Mouse (Mus musculus) stomach, embryonic 16.5 days (tissue): ENCODE measurements around the gene Paf1. TPM values are rescaled to one million over a fixed set of nuclear protein-coding genes. Genes with fewer than 3 reads are reported as not detected.
A peak's percentile ranks its signal among the peaks of the same experiment; 100 is the strongest.

ENCODE experiments used
- ATAC-seq: fragments of 200-750 bp; cut with Nextera tagmentation; 2 replicates; pipeline ENCODE4 v1.8.0; 2017; ENCODE audit warnings: moderate number of reproducible peaks, moderate TSS enrichment; ENCODE audit not compliant: insufficient read depth, low FRiP score
- H3K27ac ChIP-seq: fragments of 300-500 bp; sonication (generic); 2 replicates; pipeline ENCODE4 v1.5.1; 2014; ENCODE audit warnings: low read length
- H3K27me3 ChIP-seq: fragments of 300-500 bp; sonication (generic); 2 replicates; pipeline ENCODE4 v1.6.1; 2014; ENCODE audit warnings: low read length, control low read depth, mixed read lengths; ENCODE audit not compliant: control insufficient read depth, insufficient read depth
- H3K36me3 ChIP-seq: fragments of 300-500 bp; sonication (generic); 2 replicates; pipeline ENCODE4 v1.6.1; 2014; ENCODE audit warnings: low read length; ENCODE audit not compliant: control insufficient read depth, insufficient read depth
- H3K4me1 ChIP-seq: fragments of 300-500 bp; sonication (generic); 2 replicates; pipeline ENCODE4 v1.6.1; 2014; ENCODE audit warnings: low read length, control low read depth, mixed read lengths; ENCODE audit not compliant: control insufficient read depth, insufficient read depth
- H3K4me2 ChIP-seq: fragments of 300-500 bp; sonication (generic); 2 replicates; pipeline ENCODE4 v1.6.1; 2014; ENCODE audit warnings: low read depth, low read length, mixed read lengths
- H3K4me3 ChIP-seq: fragments of 300-500 bp; sonication (generic); replicated peaks from 2 replicates; pipeline ENCODE4 v1.5.1; 2014; ENCODE audit warnings: mild to moderate bottlenecking, low read length
- H3K9ac ChIP-seq: fragments of 300-500 bp; sonication (generic); 2 replicates; pipeline ENCODE4 v1.6.1; 2014; ENCODE audit warnings: low read length
- H3K9me3 ChIP-seq: fragments of 300-500 bp; sonication (generic); replicated peaks from 2 replicates; pipeline ENCODE4 v1.6.1; 2016; ENCODE audit warnings: low read length, control low read depth; ENCODE audit not compliant: control insufficient read depth
- WGBS: fragments of 180-500 bp; shearing (Covaris S2); extraction: QIAGEN DNeasy Blood & Tissue Kit; methylation state at CpG from one replicate; pipeline ENCODE4 v1.1.7; 2014; 5-methylcytosine and 5-hydroxymethylcytosine counted together
- polyA plus RNA-seq: library from polyadenylated mRNA; unstranded; fragments of >200 nt; fragmentation: Nextera tagmentation; extraction: Ambion mirVana; gene quantifications from 2 replicates; pipeline ENCODE4 v1.2.1, GENCODE M21; 2015

Gene Paf1
- polyA plus RNA-seq, 1 experiment from 2014 or later: 84.3 TPM

DNA sequence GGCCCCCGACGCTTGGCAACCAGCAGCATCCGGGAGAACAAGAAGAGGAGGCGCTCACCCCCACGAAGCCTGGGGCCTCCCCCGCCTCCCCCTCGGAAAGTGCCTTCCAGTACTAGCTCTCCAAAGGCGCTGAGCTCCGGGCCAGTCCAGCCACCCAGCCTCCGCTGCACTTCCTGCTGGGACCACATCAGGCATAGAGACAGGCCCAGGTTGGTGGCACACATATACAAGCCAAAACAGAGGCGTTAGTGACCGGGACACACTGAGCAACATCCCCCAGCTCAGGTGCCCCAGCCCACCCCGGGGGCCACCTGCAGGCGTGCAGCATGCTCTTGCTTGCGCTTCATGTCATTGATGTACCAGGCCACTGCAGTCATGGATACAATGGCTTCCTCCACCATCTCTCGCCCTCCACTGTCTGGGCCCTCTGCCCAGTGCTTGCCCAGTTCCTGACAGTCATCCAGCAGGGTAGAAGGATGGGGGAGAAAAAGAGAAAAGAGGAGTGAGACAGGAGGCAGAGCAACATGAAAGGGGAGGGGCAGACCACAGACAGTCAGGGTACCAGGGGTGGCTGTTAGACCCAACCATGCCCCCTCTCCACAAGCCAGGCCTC lies 25.0 kb upstream of the Paf1 start:
- Histone ChIP-seq H3K9me3 (no peaks in the 10 kb centered on the region), H3K4me3 (no peak overlapping the region), H3K27ac (no peak overlapping the region), H3K36me3 (peaks cover 23% of the 10 kb centered on the region), H3K9ac (no peak overlapping the region), H3K27me3 (no peaks in the 10 kb centered on the region), H3K4me2 (no peak overlapping the region), H3K4me1 (peaks cover 18% of the 10 kb centered on the region)
- WGBS: 91% methylated on average over 16 of the region's 16 CpGs
- ATAC-seq: no peak

- Histone ChIP-seq H3K27ac (no peak overlapping the region), H3K4me1 (peaks cover 18% of the 10 kb centered on the region), H3K36me3 (peaks cover 23% of the 10 kb centered on the region), H3K4me2 (no peak overlapping the region), H3K4me3 (no peak overlapping the region), H3K9ac (no peak overlapping the region), H3K9me3 (no peaks in the 10 kb centered on the region), H3K27me3 (no peaks in the 10 kb centered on the region)
- WGBS: 92% methylated on average over 16 of the region's 16 CpGs
- no peak for ATAC-seq
Measured at GRCm38 (mm10) chr7:28368276-28368920, 24.4 kb upstream of the Paf1 start.

- H3K27ac ChIP-seq: no peak overlapping the region
- peak overlapping the region; percentile 94 for H3K9ac ChIP-seq
- peaks cover 18% of the 10 kb centered on the region for H3K4me1 ChIP-seq
- no peaks in the 10 kb centered on the region for H3K9me3 ChIP-seq
- no peaks in the 10 kb centered on the region for H3K27me3 ChIP-seq
- 93% methylated on average over 14 of the region's 14 CpGs for WGBS
- H3K36me3 ChIP-seq: peaks cover 23% of the 10 kb centered on the region
- ATAC-seq: no peak
- H3K4me3 ChIP-seq: peak overlapping the region; percentile 82
- H3K4me2 ChIP-seq: peak overlapping the region; percentile 80
Measured at GRCm38 (mm10) chr7:28370051-28370450, 22.7 kb upstream of the Paf1 start.

DNA sequence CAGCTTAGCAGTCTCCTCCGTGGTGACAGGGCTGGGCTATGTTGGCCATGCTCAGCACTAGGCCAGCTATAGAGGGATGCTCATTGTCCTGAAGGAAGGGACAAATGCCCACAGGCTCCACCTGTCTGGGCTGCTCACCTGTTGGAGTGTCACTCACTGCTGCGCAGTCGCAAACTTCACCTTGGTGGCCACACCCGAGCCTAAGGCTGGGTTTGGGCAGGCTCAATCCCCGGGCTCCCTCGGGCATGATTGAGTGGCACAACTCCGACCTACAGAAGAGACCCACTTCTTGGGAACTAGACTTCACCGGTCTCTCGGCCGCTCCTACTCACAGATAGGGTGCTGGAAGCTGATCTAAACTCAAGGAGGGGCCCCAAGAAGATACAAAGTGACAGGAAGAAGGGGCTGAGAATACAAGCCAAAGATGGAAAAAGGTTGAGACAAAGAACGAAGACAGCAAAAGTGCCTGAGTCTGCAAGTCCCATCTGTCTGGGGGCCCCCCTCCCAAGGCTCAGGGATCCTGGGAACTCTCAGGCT lies 21.7 kb upstream of the Paf1 start:
- no peak for ATAC-seq
- Histone ChIP-seq H3K4me1 (peaks cover 18% of the 10 kb centered on the region), H3K4me3 (peak overlapping the region; percentile 82), H3K9ac (peak overlapping the region; percentile 94), H3K4me2 (peak overlapping the region; percentile 80), H3K27ac (peak overlapping the region; percentile 97), H3K9me3 (no peaks in the 10 kb centered on the region), H3K27me3 (no peaks in the 10 kb centered on the region), H3K36me3 (peaks cover 20% of the 10 kb centered on the region)
- 3% methylated on average over 11 of the region's 11 CpGs for WGBS

GRCm38 (mm10) chr7:28371514-28371989 lies 21.2 kb upstream of the Paf1 start:
- Histone ChIP-seq H3K4me1 (peaks cover 18% of the 10 kb centered on the region), H3K27me3 (no peaks in the 10 kb centered on the region), H3K27ac (peak overlapping the region; percentile 97), H3K4me2 (peak overlapping the region; percentile 80), H3K9me3 (no peaks in the 10 kb centered on the region), H3K36me3 (peaks cover 18% of the 10 kb centered on the region), H3K9ac (peak overlapping the region; percentile 94), H3K4me3 (peak overlapping the region; percentile 82)
- WGBS: under 1% methylated on average over 42 of the region's 43 CpGs
- peak; percentile 1; the same call in 1 of the 2 replicates for ATAC-seq

DNA sequence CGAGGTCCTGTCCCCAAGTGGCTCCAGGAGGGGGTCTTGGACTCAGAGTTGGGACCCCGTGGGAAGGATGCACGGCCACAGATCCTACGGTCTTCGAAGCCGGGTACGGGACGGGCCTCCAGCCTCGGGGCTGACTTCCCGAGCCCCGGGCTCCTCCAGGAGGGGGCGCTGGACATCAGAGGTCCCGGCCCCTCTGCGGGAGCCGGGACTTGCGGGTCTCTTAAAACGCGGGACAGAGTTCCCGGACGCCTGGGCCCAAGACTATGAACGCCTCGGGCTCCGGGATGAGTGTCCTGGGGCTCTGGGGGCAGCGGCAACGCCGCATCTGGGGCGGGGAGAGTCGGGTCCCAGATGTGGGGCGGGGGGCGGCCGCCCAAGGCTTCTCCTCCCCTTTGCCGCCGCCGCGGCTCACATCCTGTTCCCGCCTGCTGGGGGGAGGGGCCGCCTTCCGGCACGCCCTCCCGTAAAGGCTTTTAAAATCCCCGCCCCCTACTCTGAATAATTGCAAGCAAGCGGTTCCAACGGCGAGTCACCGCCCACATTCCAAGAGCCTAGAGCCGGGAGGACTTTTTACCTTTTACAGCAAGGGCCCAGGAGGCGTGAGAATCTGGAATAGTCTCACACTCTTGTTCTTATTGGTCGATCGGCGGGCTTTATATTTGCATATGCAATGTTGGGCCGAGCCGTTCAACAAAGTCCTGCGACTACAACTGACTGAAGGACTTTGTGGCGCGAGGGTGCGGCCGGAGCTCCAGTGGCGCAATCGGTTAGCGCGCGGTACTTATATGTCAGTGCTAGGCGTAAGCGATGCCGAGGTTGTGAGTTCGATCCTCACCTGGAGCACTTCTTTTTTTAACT lies 20.3 kb upstream of the Paf1 start, which contains the start of gene Plekhg2:
TSS of gene Plekhg2 (minus strand) at position 349 of the 858 bp plus-strand sequence.
- peak within 1 kb of the TSS; percentile 94 for H3K9ac ChIP-seq
- H3K27ac ChIP-seq: peak within 1 kb of the TSS; percentile 97
- no peaks in the 10 kb centered on the region for H3K9me3 ChIP-seq
- no peaks in the 10 kb centered on the region for H3K27me3 ChIP-seq
- WGBS: under 1% methylated on average over 61 of the region's 66 CpGs
- H3K4me3 ChIP-seq: peak within 1 kb of the TSS; percentile 82
- H3K4me1 ChIP-seq: peaks cover 24% of the 10 kb centered on the region
- peak; percentile 91 for ATAC-seq
- H3K4me2 ChIP-seq: peak within 1 kb of the TSS; percentile 80
- peaks cover 17% of the 10 kb centered on the region for H3K36me3 ChIP-seq

GRCm38 (mm10) chr7:28373131-28373581 lies 19.6 kb upstream of the Paf1 start:
- no peaks in the 10 kb centered on the region for H3K9me3 ChIP-seq
- peak overlapping the region; percentile 55 for H3K4me2 ChIP-seq
- 0 out of 2 replicates have a peak, but pooled peaks have one; percentile 0 for ATAC-seq
- H3K27ac ChIP-seq: peak overlapping the region; percentile 97
- H3K36me3 ChIP-seq: peaks cover 17% of the 10 kb centered on the region
- under 1% methylated on average over 9 of the region's 9 CpGs for WGBS
- H3K9ac ChIP-seq: peak overlapping the region; percentile 60
- no peaks in the 10 kb centered on the region for H3K27me3 ChIP-seq
- H3K4me1 ChIP-seq: peaks cover 31% of the 10 kb centered on the region
- peak overlapping the region; percentile 82 for H3K4me3 ChIP-seq

GRCm38 (mm10) chr7:28373891-28374495 lies 18.8 kb upstream of the Paf1 start:
- H3K27me3 ChIP-seq: no peaks in the 10 kb centered on the region
- H3K4me3 ChIP-seq: no peak overlapping the region

More at GRCm38 (mm10) chr7:28373891-28374495, 18.8 kb upstream of the Paf1 start:
- Histone ChIP-seq H3K9me3 (no peaks in the 10 kb centered on the region), H3K4me1 (peaks cover 33% of the 10 kb centered on the region), H3K9ac (no peak overlapping the region), H3K4me2 (no peak overlapping the region), H3K36me3 (peaks cover 8% of the 10 kb centered on the region; the same call in 1 of the 2 replicates), H3K27ac (peak overlapping the region; percentile 100)
- 77% methylated on average over 7 of the region's 7 CpGs for WGBS
- ATAC-seq: no peak
